Mouse (Mus musculus) mouse trophoblast stem cell (cell line): ENCODE data around the gene Pptc7.
"Not testable (repeated sequence)": the region's sequence is repeated elsewhere in the genome, so short reads cannot be mapped to it uniquely, and the experiment has no call there.

ENCODE experiments used
- in situ Hi-C, 2 experiments: fragments of 300-500 bp; cut with MseI, MboI; formaldehyde crosslinking; loops; 2 replicates in 1 of 2; 3 replicates in 1 of 2; pipeline ENCODE4 v1.15.1; 2025

Pptc7 gene

GRCm38 (mm10) chr5:122300071-122300518, 15.9 kb downstream of the Pptc7 start:
- in situ Hi-C loops, result no loop called here

- in situ Hi-C loops, result no loop called here
These were observed 18.9 kb downstream of the Pptc7 start for GRCm38 (mm10) chr5:122302810-122303745.

- in situ Hi-C loops, result no loop called here
These were observed 19.8 kb downstream of the Pptc7 start for GRCm38 (mm10) chr5:122303937-122304336.

GRCm38 (mm10) chr5:122304541-122304940, 20.4 kb downstream of the Pptc7 start:
- in situ Hi-C loops, result no loop called here

- in situ Hi-C loops, result no loop called here
These were observed 21.3 kb downstream of the Pptc7 start for GRCm38 (mm10) chr5:122305472-122305871.

- in situ Hi-C loops, result no loop called here
These were observed 22.4 kb downstream of the Pptc7 start for GRCm38 (mm10) chr5:122306536-122306935.

GRCm38 (mm10) chr5:122310699-122311098, 26.5 kb downstream of the Pptc7 start:
- in situ Hi-C loops, result no loop called here

GRCm38 (mm10) chr5:122311692-122312091, 27.5 kb downstream of the Pptc7 start:
- in situ Hi-C loops, result no loop called here

- in situ Hi-C loops, result no loop called here
These were observed 28.2 kb downstream of the Pptc7 start for GRCm38 (mm10) chr5:122312346-122312745.

GRCm38 (mm10) chr5:122312942-122313684, 28.9 kb downstream of the Pptc7 start:
- in situ Hi-C loops, result no loop called here

- in situ Hi-C loops, result no loop called here
These were observed 31.0 kb downstream of the Pptc7 start for GRCm38 (mm10) chr5:122314966-122315667.

GRCm38 (mm10) chr5:122317329-122318045, 33.3 kb downstream of the Pptc7 start:
- in situ Hi-C loops, result no loop called here

- in situ Hi-C loops, result no loop called here
These were observed 33.9 kb downstream of the Pptc7 start for GRCm38 (mm10) chr5:122318100-122318499.

GRCm38 (mm10) chr5:122318976-122319375, 34.8 kb downstream of the Pptc7 start:
- in situ Hi-C loops, result not testable (repeated sequence)

- in situ Hi-C loops, result no loop called here
These were observed 35.5 kb downstream of the Pptc7 start for GRCm38 (mm10) chr5:122319474-122320204.

GRCm38 (mm10) chr5:122320205-122320781, 36.1 kb downstream of the Pptc7 start:
- in situ Hi-C loops, result no loop called here

GRCm38 (mm10) chr5:122323523-122323922, 39.4 kb downstream of the Pptc7 start:
- in situ Hi-C loops, result no loop called here

- in situ Hi-C loops, result no loop called here
These were observed 40.7 kb downstream of the Pptc7 start for GRCm38 (mm10) chr5:122324608-122325431.

- in situ Hi-C loops, result no loop called here
These were observed 41.3 kb downstream of the Pptc7 start for GRCm38 (mm10) chr5:122325477-122325876.
